Mouse (Mus musculus): Measurements from ENCODE around the gene A4galt.

DNA sequence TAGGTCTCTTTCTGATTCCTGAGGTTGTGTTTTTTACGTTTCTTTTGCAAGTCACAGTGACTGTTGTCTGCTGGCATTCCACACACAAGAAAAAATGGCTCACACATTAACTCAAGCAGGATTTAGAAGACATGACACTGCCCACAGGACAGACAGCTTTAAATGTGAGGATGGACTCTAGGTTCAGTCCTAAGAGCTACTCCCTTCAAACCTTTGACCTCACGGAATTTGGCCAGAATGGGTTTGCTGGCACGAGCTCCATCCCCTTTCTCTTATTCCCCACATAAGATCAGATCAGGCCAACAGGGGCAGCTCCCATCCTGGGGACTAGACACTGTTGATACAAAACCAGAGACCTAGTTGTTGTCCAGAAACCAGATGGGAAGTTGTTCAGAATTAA, 10.1 kb downstream of the A4galt start:
- TF ChIP-seq GATA1 (IDR thresholded peaks at IDR 0.05; ENCODE audit: low read length) (no peak), TAL1 (IDR thresholded peaks at IDR 0.05; ENCODE audit: low read length) (no peak)

All from erythroblast, embryonic 14.5 days (primary cell).